Mouse (Mus musculus): Measurements from ENCODE around the gene Gtf3c6. TPM values are rescaled to one million over a fixed set of nuclear protein-coding genes. Genes with fewer than 3 reads are reported as not detected.

Gene Gtf3c6
- total and polyA plus RNA-seq, 3 experiments: 32.5 to 107 (median 32.7) TPM

- Histone ChIP-seq H3K4me3 (replicated peaks in 1 of 3; ENCODE audit: low read depth in 2 of 3, low read length in 2 of 3, poor library complexity in 1 of 3) (no peak overlapping the region), H3K9ac (ENCODE audit: insufficient read depth, low read depth) (no peak overlapping the region), H3K4me2 (ENCODE audit: insufficient read depth, low read depth, poor library complexity, severe bottlenecking) (no peak overlapping the region), H3K79me2 (replicated peaks; ENCODE audit: control insufficient read depth, extremely low read depth, insufficient read depth, poor library complexity, severe bottlenecking) (peaks cover 4% of the 10 kb centered on the region; the same call in 1 of the 2 replicates), H3K4me1 (ENCODE audit: control insufficient read depth in 1 of 2, insufficient read depth in 2 of 2) (no peaks in the 10 kb centered on the region), H3K27me3 (replicated peaks) (no peaks in the 10 kb centered on the region), H3K9me3 (replicated peaks; ENCODE audit: low read length) (no peaks in the 10 kb centered on the region), H3K36me3 (replicated peaks in 1 of 2; ENCODE audit: control insufficient read depth in 1 of 2, insufficient read depth in 1 of 2, low read length in 1 of 2) (peaks cover 55 to 91% of the 10 kb centered on the region in 2 experiments), H3K27ac (ENCODE audit: insufficient read depth, low read depth) (no peak overlapping the region)
- in situ Hi-C loops (cut with MboI; ENCODE audit: low pct_ligation_motif_present, low pct_unique_long_range_greater_than_20kb, low sequenced_read_pairs): no loop called here
- DNase-seq (ENCODE audit: extremely low read depth): no peak
- dilution Hi-C loops (cut with MboI; ENCODE audit: extremely low pct_ligation_motif_present, extremely low pct_unique_long_range_greater_than_20kb, low sequenced_read_pairs): no loop called here
- TF ChIP-seq POLR2A (IDR thresholded peaks at IDR 0.05; ENCODE audit: low read depth, low read length): no peak
- TF ChIP-seq RCOR1 (conservative IDR thresholded peaks at IDR 0.05; ENCODE audit: low read depth, low read length): no peak
- no peak for TF ChIP-seq SIN3A (IDR thresholded peaks at IDR 0.05; ENCODE audit: low read length)
- no peak for TF ChIP-seq MEF2A (IDR thresholded peaks at IDR 0.05; ENCODE audit: borderline replicate concordance, low read depth, low read length)
- TF ChIP-seq UBTF (IDR thresholded peaks at IDR 0.05; ENCODE audit: low read depth, low read length): no peak
- TF ChIP-seq ETS1 (conservative IDR thresholded peaks at IDR 0.05; ENCODE audit: low read depth, low read length): no peak
- TF ChIP-seq HCFC1 (IDR thresholded peaks at IDR 0.05; ENCODE audit: low read depth, low read length): no peak
- no peak for TF ChIP-seq TCF12 (IDR thresholded peaks at IDR 0.05; ENCODE audit: low read depth, low read length)
- no peak for TF ChIP-seq USF1 (IDR thresholded peaks at IDR 0.05; ENCODE audit: low read depth, low read length)
- no peak for TF ChIP-seq NRF1 (IDR thresholded peaks at IDR 0.05; ENCODE audit: low read depth, low read length)
- TF ChIP-seq POLR2AphosphoS2 (IDR thresholded peaks at IDR 0.05; ENCODE audit: low read depth, low read length): no peak
- no peak for TF ChIP-seq MYC (IDR thresholded peaks at IDR 0.05; ENCODE audit: low read depth, low read length)
- TF ChIP-seq PAX5 (IDR thresholded peaks at IDR 0.05; ENCODE audit: low read length): no peak
- TF ChIP-seq EP300 (IDR thresholded peaks at IDR 0.05; ENCODE audit: low read length): no peak
- no peak for TF ChIP-seq ZMIZ1 (IDR thresholded peaks at IDR 0.05; ENCODE audit: low read depth, low read length)
- TF ChIP-seq GABPA (IDR thresholded peaks at IDR 0.05; ENCODE audit: insufficient replicate concordance, low read depth, low read length): no peak
- TF ChIP-seq CHD1 (IDR thresholded peaks at IDR 0.05; ENCODE audit: low read depth, low read length): no peak
- TF ChIP-seq JUN (IDR thresholded peaks at IDR 0.05; ENCODE audit: insufficient read depth, low read depth, low read length): no peak
- TF ChIP-seq BHLHE40 (IDR thresholded peaks at IDR 0.05; ENCODE audit: low read depth, low read length): no peak
These were observed 25.5 kb downstream of the Gtf3c6 start for GRCm38 (mm10) chr10:40232442-40232841.

GRCm38 (mm10) chr10:40229725-40230124, 28.2 kb downstream of the Gtf3c6 start:
- no peak overlapping the region for H3K4me3 ChIP-seq (replicated peaks in 1 of 3; ENCODE audit: low read depth in 2 of 3, low read length in 2 of 3, poor library complexity in 1 of 3)

More at GRCm38 (mm10) chr10:40229725-40230124, 28.2 kb downstream of the Gtf3c6 start:
- H3K9me3 ChIP-seq (replicated peaks; ENCODE audit: low read length): no peaks in the 10 kb centered on the region
- no peaks in the 10 kb centered on the region for H3K27me3 ChIP-seq (replicated peaks)
- DNase-seq (ENCODE audit: extremely low read depth): no peak
- H3K79me2 ChIP-seq (replicated peaks; ENCODE audit: control insufficient read depth, extremely low read depth, insufficient read depth, poor library complexity, severe bottlenecking): no peaks in the 10 kb centered on the region; the same call in 1 of the 2 replicates
- no peak overlapping the region for H3K4me2 ChIP-seq (ENCODE audit: insufficient read depth, low read depth, poor library complexity, severe bottlenecking)
- TF ChIP-seq NRF1 (IDR thresholded peaks at IDR 0.05; ENCODE audit: low read depth, low read length): no peak
- in situ Hi-C loops (cut with MboI; ENCODE audit: low pct_ligation_motif_present, low pct_unique_long_range_greater_than_20kb, low sequenced_read_pairs) (no loop called here), dilution Hi-C loops (cut with MboI; ENCODE audit: extremely low pct_ligation_motif_present, extremely low pct_unique_long_range_greater_than_20kb, low sequenced_read_pairs) (no loop called here)
- no peaks in the 10 kb centered on the region for H3K4me1 ChIP-seq (ENCODE audit: control insufficient read depth in 1 of 2, insufficient read depth in 2 of 2)
- no peak overlapping the region for H3K9ac ChIP-seq (ENCODE audit: insufficient read depth, low read depth)
- H3K27ac ChIP-seq (ENCODE audit: insufficient read depth, low read depth): no peak overlapping the region
- peaks cover 59 to 92% of the 10 kb centered on the region in 2 experiments for H3K36me3 ChIP-seq (replicated peaks in 1 of 2; ENCODE audit: control insufficient read depth in 1 of 2, insufficient read depth in 1 of 2, low read length in 1 of 2)

Measured in CH12.LX (cell line).